Mouse (Mus musculus): ENCODE data around the gene Bpgm.

The Bpgm gene

DNA sequence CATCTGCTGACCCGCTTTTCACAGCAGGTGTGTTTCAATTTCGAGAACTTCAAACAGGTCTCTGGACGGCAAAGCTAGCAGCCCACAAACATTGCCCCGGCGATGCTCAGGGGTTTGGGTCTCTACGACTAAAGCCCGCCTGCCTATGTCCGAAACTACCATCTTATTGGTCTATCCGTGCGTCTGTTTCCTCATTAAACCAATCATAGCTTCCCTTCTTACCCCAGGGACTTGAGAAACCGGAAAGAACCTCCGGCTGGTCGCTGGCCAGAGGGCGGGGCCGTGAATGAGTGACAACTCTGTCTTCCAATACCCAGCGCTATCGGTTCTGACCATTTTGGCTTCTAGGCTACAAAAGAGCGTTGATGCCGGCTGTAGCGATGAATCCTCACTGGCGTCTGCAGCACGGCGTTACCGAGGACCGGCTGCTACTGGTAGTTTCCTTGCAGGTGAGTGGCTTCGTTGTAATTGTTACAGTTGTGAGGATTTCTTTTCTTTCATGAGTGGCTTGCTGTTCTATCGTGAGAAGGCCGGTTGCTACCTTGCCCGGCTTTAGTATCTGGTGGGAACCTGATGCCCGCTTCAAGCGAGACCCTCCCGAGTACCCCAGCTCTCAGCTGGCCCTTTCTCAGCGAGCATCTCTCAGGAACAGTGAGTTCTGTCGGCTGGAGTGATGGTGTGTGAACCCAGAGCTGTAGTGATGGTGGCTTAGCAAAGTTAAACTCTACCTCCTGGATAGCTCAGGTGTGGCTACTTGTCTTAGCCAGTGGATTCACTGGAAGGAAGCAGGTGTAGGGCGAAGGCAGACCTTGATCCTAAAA lies at the start of gene Bpgm:
Gene Bpgm, plus strand, starts transcription at position 234 of the 821 bp plus-strand sequence.
- in situ Hi-C loops (cut with MboI, MseI) = no loop called here

DNA sequence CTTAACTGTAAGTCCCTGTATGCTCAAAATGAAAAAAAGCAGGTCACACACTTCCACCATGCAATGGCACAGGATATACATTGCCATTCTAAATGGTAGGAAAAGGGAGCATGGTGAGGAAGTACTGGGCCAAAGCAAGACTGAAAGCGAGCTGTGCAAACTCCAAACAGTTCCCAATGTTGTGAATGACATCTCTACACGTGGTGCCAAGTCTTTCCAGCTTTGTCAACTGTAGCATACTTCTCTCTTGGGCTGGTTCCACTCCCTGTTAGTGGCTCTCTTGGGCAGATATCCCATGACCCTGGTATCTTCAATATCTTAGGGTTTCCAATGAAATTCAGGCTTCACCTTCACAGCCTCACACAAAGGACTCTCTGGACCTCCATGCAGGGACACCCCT lies 37.0 kb upstream of the Bpgm start:
- in situ Hi-C loops (cut with MboI, MseI) = no loop called here

DNA sequence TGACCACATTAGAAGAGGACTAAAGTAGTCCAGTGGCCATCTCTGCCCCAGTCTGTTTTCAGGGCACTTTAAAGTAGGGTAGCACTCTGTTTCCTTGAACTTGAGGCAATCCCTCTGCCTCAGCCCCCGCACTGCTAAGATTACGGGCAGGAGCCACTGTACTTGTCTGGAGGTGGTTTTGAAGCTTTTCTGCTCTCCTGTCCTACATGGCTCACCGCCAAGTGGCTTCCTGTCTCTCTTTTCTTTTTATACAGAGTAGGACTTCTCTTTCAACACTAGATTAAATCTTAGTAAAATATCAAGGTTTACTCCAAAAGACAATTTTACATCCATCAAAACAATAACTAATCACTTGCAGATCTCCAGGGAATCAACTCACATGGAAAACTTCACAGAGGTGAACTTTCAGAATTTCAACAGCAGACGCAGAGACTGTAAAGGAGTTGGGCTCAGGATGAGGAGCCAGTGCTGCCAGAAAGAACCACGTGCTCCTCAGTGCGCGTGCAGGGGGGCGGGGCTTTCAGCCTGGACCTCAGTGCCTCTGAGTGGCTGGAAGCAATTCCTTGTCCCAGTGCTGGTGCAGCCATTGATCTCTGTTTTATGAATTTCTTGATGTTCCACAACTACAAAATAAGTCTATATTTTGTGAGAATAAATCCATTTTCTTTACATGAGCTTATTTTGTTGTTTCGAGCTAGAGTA lies 34.3 kb upstream of the Bpgm start:
- in situ Hi-C loops (cut with MboI, MseI) = no loop called here

DNA sequence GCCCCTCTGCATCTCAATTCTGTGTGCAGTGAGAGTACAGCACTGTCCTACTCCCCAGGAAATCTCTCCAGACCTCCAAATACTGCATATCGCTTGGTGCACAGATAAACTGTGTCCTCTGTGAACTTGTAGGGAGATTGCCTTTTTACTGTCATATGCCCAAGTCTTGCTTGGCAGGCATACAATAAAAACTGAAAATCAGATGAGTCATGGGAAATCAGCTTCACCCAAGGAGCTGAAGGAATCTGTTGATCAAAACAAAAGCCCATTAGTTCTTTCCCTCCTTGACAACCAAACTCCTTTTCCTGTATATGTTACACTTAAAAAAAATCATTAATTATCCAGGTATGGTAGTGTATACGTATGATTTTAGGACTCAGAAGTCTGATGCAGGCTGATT lies 32.2 kb upstream of the Bpgm start:
- in situ Hi-C loops (cut with MboI, MseI) = no loop called here

DNA sequence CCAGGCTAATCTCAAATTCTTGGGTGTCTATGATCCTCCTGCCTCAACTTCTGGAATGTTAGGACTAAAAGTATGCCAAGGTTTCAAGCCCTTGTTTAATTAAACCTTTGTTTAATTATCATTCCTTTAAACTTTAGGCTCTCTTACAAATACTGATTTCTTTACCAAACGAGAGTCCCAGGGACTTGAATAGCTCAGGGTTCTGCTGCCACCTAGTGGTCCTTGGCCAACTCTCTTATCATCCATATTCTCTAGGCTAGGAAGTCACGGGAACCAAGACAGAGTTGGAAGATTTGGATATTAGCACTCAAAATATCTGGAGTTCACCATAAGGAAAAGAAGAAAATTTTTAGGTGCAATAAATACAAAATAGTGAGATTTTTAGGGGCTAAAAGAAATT lies 28.0 kb upstream of the Bpgm start:
- in situ Hi-C loops (cut with MboI, MseI) = loop anchor here (5.0 kb wide), 1 partner anchor 156 kb away; no protein-coding TSS in a partner anchor

- in situ Hi-C loops (cut with MboI, MseI) = loop anchor here (5.0 kb wide), 1 partner anchor 156 kb away; no protein-coding TSS in a partner anchor
These were observed 27.3 kb upstream of the Bpgm start for GRCm38 (mm10) chr6:34448696-34449095.

- in situ Hi-C loops (cut with MboI, MseI) = loop anchor here (25.0 kb wide), 1 partner anchor 1084 kb away; the partner anchor contains the start of gene Mtpn
These were observed 22.8 kb upstream of the Bpgm start for GRCm38 (mm10) chr6:34452963-34453770.

DNA sequence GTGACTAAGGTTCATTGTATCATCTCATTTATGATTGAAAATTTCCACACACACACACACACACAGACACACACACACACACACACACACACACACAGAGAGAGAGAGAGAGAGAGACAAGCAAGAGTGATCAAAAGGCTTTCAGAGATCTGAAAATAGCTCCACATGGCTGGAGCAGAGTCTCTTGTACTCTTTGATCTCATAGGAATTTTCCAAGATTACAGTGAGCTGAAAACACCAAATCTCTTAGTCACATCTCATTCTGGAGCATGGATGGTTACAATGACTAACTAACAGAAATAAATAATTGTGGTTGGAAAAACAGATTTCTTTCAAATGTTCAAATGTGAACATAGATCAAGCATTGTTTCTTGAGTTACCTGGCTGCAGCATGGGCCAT lies 16.6 kb upstream of the Bpgm start:
- in situ Hi-C loops (cut with MboI, MseI) = loop anchor here (25.0 kb wide), 1 partner anchor 1078 kb away; the partner anchor contains the start of gene Mtpn

- in situ Hi-C loops (cut with MboI, MseI) = loop anchor here (25.0 kb wide), 1 partner anchor 1077 kb away; the partner anchor contains the start of gene Mtpn
These were observed 15.4 kb upstream of the Bpgm start for GRCm38 (mm10) chr6:34460651-34461050.

DNA sequence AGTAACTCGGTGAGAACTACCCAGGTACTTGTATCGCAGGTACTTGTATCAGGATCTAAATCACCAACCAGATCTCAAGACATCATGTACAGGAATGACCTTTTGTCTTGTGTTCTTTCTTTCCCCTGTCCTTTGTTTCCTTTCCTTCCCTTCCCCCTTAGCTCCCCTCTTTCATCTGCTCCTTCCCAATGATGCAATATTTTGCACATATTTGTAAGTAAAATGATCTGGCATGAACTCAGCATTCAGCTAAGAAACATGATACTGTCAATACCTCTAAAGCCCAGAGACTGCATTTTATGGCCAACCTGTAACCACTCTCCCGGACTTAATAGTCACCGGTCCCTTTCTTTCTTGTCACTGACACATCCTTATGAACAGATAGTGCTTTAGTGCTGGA lies 12.4 kb upstream of the Bpgm start:
- in situ Hi-C loops (cut with MboI, MseI) = loop anchor here (25.0 kb wide), 1 partner anchor 1074 kb away; the partner anchor contains the start of gene Mtpn

GRCm38 (mm10) chr6:34471434-34472110 lies 4.4 kb upstream of the Bpgm start:
- in situ Hi-C loops (cut with MboI, MseI) = loop anchor here (25.0 kb wide), 1 partner anchor 1066 kb away; the partner anchor contains the start of gene Mtpn

GRCm38 (mm10) chr6:34473346-34473745 lies 2.7 kb upstream of the Bpgm start:
- in situ Hi-C loops (cut with MboI, MseI) = loop anchor here (25.0 kb wide), 1 partner anchor 1064 kb away; the partner anchor contains the start of gene Mtpn

GRCm38 (mm10) chr6:34474031-34474430 lies 2.0 kb upstream of the Bpgm start:
- in situ Hi-C loops (cut with MboI, MseI) = loop anchor here (25.0 kb wide), 1 partner anchor 1063 kb away; the partner anchor contains the start of gene Mtpn

DNA sequence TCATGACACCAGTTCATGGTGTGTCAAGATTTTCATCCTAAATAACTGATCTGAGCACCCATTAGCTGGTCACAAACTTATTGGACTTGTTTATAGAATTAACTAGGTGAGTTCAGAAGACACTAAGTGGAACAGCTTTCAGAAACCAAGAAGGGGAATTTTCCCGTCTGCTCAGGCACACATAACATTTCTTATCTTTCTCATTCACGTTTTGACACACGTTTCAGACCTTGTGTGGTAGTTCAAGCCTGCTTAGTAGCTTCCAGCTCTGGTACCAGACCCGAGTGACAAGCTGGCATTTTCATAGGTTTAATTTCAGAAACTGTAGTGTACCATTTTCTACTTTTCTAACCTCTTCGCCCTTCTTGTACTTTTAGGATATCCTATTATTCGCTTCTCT lies 616 bp upstream of the Bpgm start:
- in situ Hi-C loops (cut with MboI, MseI) = no loop called here

DNA sequence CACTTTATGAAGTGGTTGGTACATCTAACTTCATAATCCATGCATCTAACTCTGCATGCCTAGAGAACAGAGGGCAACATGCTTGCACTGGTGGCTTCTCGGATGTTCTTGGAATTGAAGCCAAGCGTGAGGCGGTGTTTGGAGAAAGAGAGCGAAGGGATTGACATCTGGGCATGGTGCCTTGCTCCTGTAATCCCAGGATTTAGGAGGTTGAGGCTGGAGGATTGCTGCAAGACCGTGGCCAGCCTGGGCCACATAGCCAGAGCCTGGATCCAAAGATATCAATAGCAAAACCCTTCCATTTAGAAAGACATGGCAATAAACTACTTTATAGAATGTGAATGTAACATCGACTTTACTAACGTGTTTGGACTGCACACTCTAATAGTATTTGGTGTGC lies 2.0 kb downstream of the Bpgm start:
- in situ Hi-C loops (cut with MboI, MseI) = no loop called here

GRCm38 (mm10) chr6:34478677-34479360 lies 2.8 kb downstream of the Bpgm start:
- in situ Hi-C loops (cut with MboI, MseI) = no loop called here

DNA sequence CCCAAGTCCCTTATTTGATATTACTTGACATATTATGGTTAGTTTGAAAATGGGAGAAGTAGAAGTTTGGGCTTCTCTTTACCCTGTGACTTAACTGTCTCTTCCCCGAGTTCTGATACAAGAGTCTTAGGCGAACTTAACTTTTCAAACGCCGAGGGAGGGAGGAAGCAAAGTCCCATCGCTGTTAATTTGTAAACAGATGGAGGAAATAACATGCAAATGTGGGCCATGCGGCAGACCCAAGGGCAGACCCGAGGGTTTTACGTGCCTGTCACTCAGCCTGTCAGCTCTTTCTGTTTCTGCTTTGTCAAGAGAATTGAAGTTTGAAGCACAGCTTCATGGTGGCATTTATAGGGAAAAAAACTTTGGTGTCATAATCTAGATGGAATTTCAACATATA lies 3.5 kb downstream of the Bpgm start:
- in situ Hi-C loops (cut with MboI, MseI) = no loop called here

- in situ Hi-C loops (cut with MboI, MseI) = no loop called here
These were observed 4.7 kb downstream of the Bpgm start for GRCm38 (mm10) chr6:34480749-34481148.

DNA sequence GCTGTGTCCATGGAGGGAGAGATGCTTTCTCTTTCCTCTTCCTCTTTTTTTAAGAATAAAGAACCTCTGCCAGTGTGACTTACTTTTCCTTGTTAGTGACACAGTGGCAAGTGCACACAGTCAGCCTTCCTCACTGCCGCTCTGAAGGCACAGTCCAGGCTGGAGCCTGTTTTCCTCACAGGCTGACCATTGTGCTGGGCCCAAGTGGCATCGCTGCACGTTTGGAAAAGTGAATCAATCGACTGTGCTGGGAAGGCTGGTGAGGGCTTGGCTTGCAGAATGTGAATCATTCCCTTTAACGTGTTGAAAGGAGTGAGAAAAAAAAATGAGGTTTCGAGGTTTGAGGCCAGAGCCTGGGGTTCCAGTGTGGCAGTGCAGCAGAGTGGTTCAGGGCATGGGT lies 5.3 kb downstream of the Bpgm start:
- in situ Hi-C loops (cut with MboI, MseI) = no loop called here

DNA sequence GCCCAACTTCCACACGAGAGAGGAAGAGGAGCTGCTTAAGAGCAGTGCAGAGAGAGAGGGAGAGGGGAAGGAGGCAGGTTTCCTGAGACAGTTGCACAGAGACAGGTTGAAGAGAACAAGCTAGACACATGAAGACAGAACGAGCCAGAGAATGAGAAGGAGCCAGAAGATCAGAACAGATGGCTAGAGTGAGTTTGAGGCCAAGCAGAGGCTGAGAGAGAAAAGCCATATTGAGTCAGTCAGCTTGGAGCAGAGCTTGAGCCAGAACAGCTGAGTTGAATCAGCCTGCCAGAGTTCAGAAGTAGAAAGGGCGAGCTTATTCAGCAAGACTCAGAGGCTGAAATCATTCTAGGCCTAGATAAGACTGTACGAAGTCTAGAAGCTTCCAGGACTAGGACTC lies 6.8 kb downstream of the Bpgm start:
- in situ Hi-C loops (cut with MboI, MseI) = no loop called here
